Mouse (Mus musculus) forebrain, embryonic 11.5 days (tissue): ENCODE measurements at regions not wholly inside any gene's neighbourhood (a gene's known extent, or its start where the extent isn't known, plus 50 kb on each side); places are given as distances from the start of the nearest gene placed in this dataset.

ENCODE experiments used
- ATAC-seq: fragments of 200-750 bp; cut with Nextera tagmentation; replicated peaks from 2 replicates; pipeline ENCODE4 v1.8.0; 2017; ENCODE audit warnings: moderate TSS enrichment; ENCODE audit not compliant: low FRiP score
- DNase-seq: peaks from one replicate; pipeline ENCODE4 v3.0.0-alpha.2; 2017; ENCODE audit warnings: low spot score
- H3K27ac ChIP-seq: fragments of 300-500 bp; sonication (generic); 2 replicates; pipeline ENCODE4 v1.5.1; 2014; ENCODE audit warnings: low read depth, low read length
- H3K27me3 ChIP-seq: fragments of 300-500 bp; sonication (generic); 2 replicates; pipeline ENCODE4 v1.6.1; 2014; ENCODE audit warnings: mild to moderate bottlenecking, low read length, mixed read lengths; ENCODE audit not compliant: control insufficient read depth, insufficient read depth
- H3K36me3 ChIP-seq: fragments of 300-500 bp; sonication (generic); 2 replicates; pipeline ENCODE4 v1.6.1; 2014; ENCODE audit warnings: mild to moderate bottlenecking, low read length, moderate library complexity, mixed read lengths; ENCODE audit not compliant: control insufficient read depth, insufficient read depth
- H3K4me1 ChIP-seq: fragments of 300-500 bp; sonication (generic); replicated peaks from 2 replicates; pipeline ENCODE4 v1.6.1; 2014; ENCODE audit warnings: low read length, mixed read lengths; ENCODE audit not compliant: control insufficient read depth, insufficient read depth
- H3K4me2 ChIP-seq: fragments of 300-500 bp; sonication (generic); 2 replicates; pipeline ENCODE4 v1.6.1; 2014; ENCODE audit warnings: low read depth, mild to moderate bottlenecking, low read length, moderate library complexity, mixed read lengths; ENCODE audit not compliant: severe bottlenecking
- H3K4me3 ChIP-seq: fragments of 300-500 bp; sonication (generic); 2 replicates; pipeline ENCODE4 v1.5.1; 2014; ENCODE audit warnings: low read depth, low read length
- H3K9ac ChIP-seq: fragments of 300-500 bp; sonication (generic); 2 replicates; pipeline ENCODE4 v1.6.1; 2014; ENCODE audit warnings: low read length
- H3K9me3 ChIP-seq: fragments of 300-500 bp; sonication (generic); 2 replicates; pipeline ENCODE4 v1.6.1; 2016; ENCODE audit warnings: low read length, mixed read lengths; ENCODE audit not compliant: control insufficient read depth
- WGBS: fragments of 180-500 bp; shearing (Covaris S2); extraction: QIAGEN DNeasy Blood & Tissue Kit; methylation state at CpG from one replicate; pipeline ENCODE4 v1.1.7; 2014; 5-methylcytosine and 5-hydroxymethylcytosine counted together

- no peaks in the 10 kb centered on the region for H3K9me3 ChIP-seq
- WGBS: 92% methylated on average over 1 of the region's 1 CpGs
- H3K4me2 ChIP-seq: no peak overlapping the region
- ATAC-seq (no peak), DNase-seq (no peak)
- H3K27me3 ChIP-seq: no peaks in the 10 kb centered on the region
- no peak overlapping the region for H3K9ac ChIP-seq
- H3K4me1 ChIP-seq: no peaks in the 10 kb centered on the region
- no peaks in the 10 kb centered on the region for H3K36me3 ChIP-seq
- H3K27ac ChIP-seq: no peak overlapping the region
- H3K4me3 ChIP-seq: no peak overlapping the region
These were observed 2466.1 kb downstream of the Poteg start for GRCm38 (mm10) chr8:29913576-29913975.

- H3K36me3 ChIP-seq: no peaks in the 10 kb centered on the region
- ATAC-seq (no peak), DNase-seq (no peak)
- H3K27ac ChIP-seq: no peak overlapping the region
- H3K27me3 ChIP-seq: no peaks in the 10 kb centered on the region
- no peak overlapping the region for H3K9ac ChIP-seq
- WGBS: 79% methylated on average over 2 of the region's 2 CpGs
- no peaks in the 10 kb centered on the region for H3K9me3 ChIP-seq
- H3K4me3 ChIP-seq: no peak overlapping the region
- no peak overlapping the region for H3K4me2 ChIP-seq
- no peaks in the 10 kb centered on the region for H3K4me1 ChIP-seq
These were observed 2473.0 kb downstream of the Poteg start for GRCm38 (mm10) chr8:29920486-29920885.

GRCm38 (mm10) chr8:29928257-29928656 is 2480.8 kb downstream of the Poteg start:
- Histone ChIP-seq H3K4me3 (no peak overlapping the region), H3K9ac (no peak overlapping the region), H3K36me3 (no peaks in the 10 kb centered on the region), H3K27ac (no peak overlapping the region), H3K4me1 (no peaks in the 10 kb centered on the region), H3K27me3 (no peaks in the 10 kb centered on the region), H3K9me3 (no peaks in the 10 kb centered on the region), H3K4me2 (no peak overlapping the region)
- no peak for ATAC-seq
- 84% methylated on average over 4 of the region's 4 CpGs for WGBS
- DNase-seq: no peak

GRCm38 (mm10) chr8:29961322-29961721 is 2513.9 kb downstream of the Poteg start:
- DNase-seq: no peak
- no peak overlapping the region for H3K9ac ChIP-seq
- no peaks in the 10 kb centered on the region for H3K27me3 ChIP-seq
- WGBS: 87% methylated on average over 2 of the region's 2 CpGs
- no peaks in the 10 kb centered on the region for H3K4me1 ChIP-seq
- H3K27ac ChIP-seq: no peak overlapping the region
- H3K9me3 ChIP-seq: no peaks in the 10 kb centered on the region
- ATAC-seq: no peak
- no peak overlapping the region for H3K4me2 ChIP-seq
- no peaks in the 10 kb centered on the region for H3K36me3 ChIP-seq
- H3K4me3 ChIP-seq: no peak overlapping the region

- Histone ChIP-seq H3K27ac (no peak overlapping the region), H3K4me2 (no peak overlapping the region), H3K36me3 (no peaks in the 10 kb centered on the region), H3K4me3 (no peak overlapping the region), H3K27me3 (no peaks in the 10 kb centered on the region), H3K9me3 (no peaks in the 10 kb centered on the region), H3K9ac (no peak overlapping the region), H3K4me1 (no peaks in the 10 kb centered on the region)
- ATAC-seq: no peak
- DNase-seq: no peak
- 77% methylated on average over 4 of the region's 4 CpGs for WGBS
These were observed 2529.3 kb downstream of the Poteg start for GRCm38 (mm10) chr8:29976651-29977350.

- no peak overlapping the region for H3K27ac ChIP-seq
- DNase-seq (no peak), ATAC-seq (peak; percentile 80)
- no peak overlapping the region for H3K9ac ChIP-seq
- H3K36me3 ChIP-seq: no peaks in the 10 kb centered on the region
- no peaks in the 10 kb centered on the region for H3K27me3 ChIP-seq
- no peaks in the 10 kb centered on the region for H3K9me3 ChIP-seq
- H3K4me1 ChIP-seq: no peaks in the 10 kb centered on the region
- H3K4me3 ChIP-seq: no peak overlapping the region
- no peak overlapping the region for H3K4me2 ChIP-seq
- 48% methylated on average over 10 of the region's 10 CpGs for WGBS
These were observed 2531.4 kb downstream of the Poteg start for GRCm38 (mm10) chr8:29978585-29979505.

GRCm38 (mm10) chr8:29992549-29992948 is 2545.1 kb downstream of the Poteg start:
- Histone ChIP-seq H3K9ac (no peak overlapping the region), H3K36me3 (no peaks in the 10 kb centered on the region), H3K9me3 (no peaks in the 10 kb centered on the region), H3K4me1 (no peaks in the 10 kb centered on the region), H3K27ac (no peak overlapping the region), H3K4me3 (no peak overlapping the region), H3K4me2 (no peak overlapping the region), H3K27me3 (no peaks in the 10 kb centered on the region)
- WGBS: 61% methylated on average over 2 of the region's 2 CpGs
- DNase-seq: no peak
- ATAC-seq: peak; percentile 58; the same call in 1 of the 2 replicates

GRCm38 (mm10) chr8:29999413-29999812 is 2551.9 kb downstream of the Poteg start:
- no peak overlapping the region for H3K27ac ChIP-seq
- no peaks in the 10 kb centered on the region for H3K36me3 ChIP-seq
- WGBS: 84% methylated on average over 2 of the region's 2 CpGs
- DNase-seq (no peak), ATAC-seq (no peak)
- no peak overlapping the region for H3K4me2 ChIP-seq
- H3K9me3 ChIP-seq: no peaks in the 10 kb centered on the region; the same call in 1 of the 2 replicates
- no peaks in the 10 kb centered on the region for H3K4me1 ChIP-seq
- H3K4me3 ChIP-seq: no peak overlapping the region
- H3K9ac ChIP-seq: no peak overlapping the region
- H3K27me3 ChIP-seq: no peaks in the 10 kb centered on the region
